Mouse (Mus musculus): ENCODE measurements around the gene Clca3b.
"Not testable (repeated sequence)": the region's sequence is repeated elsewhere in the genome, so short reads cannot be mapped to it uniquely, and the experiment has no call there.

- not testable (repeated sequence) for TF ChIP-seq GATA1 (IDR thresholded peaks at IDR 0.05; ENCODE audit: borderline replicate concordance, low read length); FLI1 (IDR thresholded peaks at IDR 0.05; ENCODE audit: low read length)
Observed at GRCm38 (mm10) chr3:144813336-144813735, 35.8 kb downstream of the Clca3b start.
